Mouse (Mus musculus): ENCODE measurements around the gene Ndufb4. TPM values are rescaled to one million over a fixed set of nuclear protein-coding genes. Genes with fewer than 3 reads are reported as not detected.
"Not testable (repeated sequence)": the region's sequence is repeated elsewhere in the genome, so short reads cannot be mapped to it uniquely, and the experiment has no call there.

The Ndufb4 gene
- 10 to 100 TPM; 83.3 to 85.1 TPM for total RNA-seq (2021)
- long read RNA-seq, transcript Ndufb4-201 (3 exons, 971 nt): major isoform, 152 of 155 reads
- long read RNA-seq, partial matches to known transcripts: 0 of 155 reads
- long read RNA-seq, other reads (novel, unspliced or antisense): 2 of 155 reads

GRCm38 (mm10) chr16:37653731-37654657, at the start of gene Ndufb4:
Gene Ndufb4 (minus strand): TSS chr16:37654453.
- DNase-seq (ENCODE audit: low spot score in 2 of 2): peak; percentile 92 to 96

- DNase-seq (ENCODE audit: low spot score in 2 of 2): no peak
Measured at GRCm38 (mm10) chr16:37703884-37704283, 49.6 kb upstream of the Ndufb4 start.

GRCm38 (mm10) chr16:37700071-37700470, 45.8 kb upstream of the Ndufb4 start:
- DNase-seq (ENCODE audit: low spot score in 2 of 2): not testable (repeated sequence)

- no peak for DNase-seq (ENCODE audit: low spot score in 2 of 2)
Measured at GRCm38 (mm10) chr16:37698767-37699166, 44.5 kb upstream of the Ndufb4 start.

- no peak for DNase-seq (ENCODE audit: low spot score in 2 of 2)
Measured at GRCm38 (mm10) chr16:37697271-37697670, 43.0 kb upstream of the Ndufb4 start.

- DNase-seq (ENCODE audit: low spot score in 2 of 2): no peak
Measured at GRCm38 (mm10) chr16:37690932-37691730, 36.9 kb upstream of the Ndufb4 start.

GRCm38 (mm10) chr16:37690465-37690864, 36.2 kb upstream of the Ndufb4 start:
- no peak for DNase-seq (ENCODE audit: low spot score in 2 of 2)

GRCm38 (mm10) chr16:37689934-37690333, 35.7 kb upstream of the Ndufb4 start:
- no peak for DNase-seq (ENCODE audit: low spot score in 2 of 2)

GRCm38 (mm10) chr16:37689251-37689926, 35.1 kb upstream of the Ndufb4 start:
- DNase-seq (ENCODE audit: low spot score in 2 of 2): no peak

GRCm38 (mm10) chr16:37688181-37688580, 33.9 kb upstream of the Ndufb4 start:
- no peak for DNase-seq (ENCODE audit: low spot score in 2 of 2)

GRCm38 (mm10) chr16:37687301-37687980, 33.2 kb upstream of the Ndufb4 start:
- DNase-seq (ENCODE audit: low spot score in 2 of 2): no peak

- no peak for DNase-seq (ENCODE audit: low spot score in 2 of 2)
Measured at GRCm38 (mm10) chr16:37686834-37687233, 32.6 kb upstream of the Ndufb4 start.

GRCm38 (mm10) chr16:37685946-37686600, 31.8 kb upstream of the Ndufb4 start:
- DNase-seq (ENCODE audit: low spot score in 2 of 2): no peak

- peak; percentile 80 to 87 for DNase-seq (ENCODE audit: low spot score in 2 of 2)
Measured at GRCm38 (mm10) chr16:37684634-37685441, 30.6 kb upstream of the Ndufb4 start.

GRCm38 (mm10) chr16:37684259-37684633, 30.0 kb upstream of the Ndufb4 start:
- no peak for DNase-seq (ENCODE audit: low spot score in 2 of 2)

- DNase-seq (ENCODE audit: low spot score in 2 of 2): peak in 1 of 2 experiments; percentile 62
Measured at GRCm38 (mm10) chr16:37683154-37684130, 29.2 kb upstream of the Ndufb4 start.

GRCm38 (mm10) chr16:37682309-37682975, 28.2 kb upstream of the Ndufb4 start:
- peak; percentile 87 to 97 for DNase-seq (ENCODE audit: low spot score in 2 of 2)

Measured in layer of hippocampus, adult 18-20 months (tissue).